Mouse (Mus musculus) layer of hippocampus, adult 2 months (tissue): ENCODE results near the gene Psmb4. TPM values are rescaled to one million over a fixed set of nuclear protein-coding genes. Genes with fewer than 3 reads are reported as not detected.

ENCODE experiments used
- DNase-seq, 2 experiments: peaks; one replicate each; pipeline ENCODE4 v3.0.0; 2022; ENCODE audit warnings: low spot score in 2 of 2
- H3K27ac ChIP-seq: fragments of 200-600 bp; 2 replicates; pipeline ENCODE4 v1.8.1; 2022
- H3K4me3 ChIP-seq: fragments of 200-600 bp; 2 replicates; pipeline ENCODE4 v1.8.1; 2022; ENCODE audit warnings: mild to moderate bottlenecking
- CTCF ChIP-seq: fragments of 200-600 bp; conservative IDR thresholded peaks from 2 replicates; pipeline ENCODE4 v1.8.1; 2022; ENCODE audit warnings: antibody characterized with exemption, mild to moderate bottlenecking, moderate library complexity
- total RNA-seq, 2 experiments: library from RNA; stranded (reverse); gene quantifications; 2 replicates each; pipeline ENCODE4 v1.2.3; 2021

Gene Psmb4
- total RNA-seq, 2 experiments from 2014 or later = 272 to 281 TPM

GRCm38 (mm10) chr3:94878618-94879017, 8.1 kb downstream of the Psmb4 start:
- Histone ChIP-seq H3K4me3 (no peak overlapping the region), H3K27ac (no peak overlapping the region)
- no peak for TF ChIP-seq CTCF
- DNase-seq = no peak

- no peak for DNase-seq
- no peak for TF ChIP-seq CTCF
- Histone ChIP-seq H3K4me3 (no peak overlapping the region), H3K27ac (no peak overlapping the region)
These were observed 17.8 kb downstream of the Psmb4 start for GRCm38 (mm10) chr3:94869011-94869410.

GRCm38 (mm10) chr3:94859471-94859870, 27.3 kb downstream of the Psmb4 start:
- DNase-seq = no peak
- TF ChIP-seq CTCF = no peak
- no peak overlapping the region for H3K4me3 ChIP-seq
- no peak overlapping the region for H3K27ac ChIP-seq

GRCm38 (mm10) chr3:94852215-94852614, 34.5 kb downstream of the Psmb4 start:
- no peak for TF ChIP-seq CTCF
- no peak for DNase-seq
- Histone ChIP-seq H3K4me3 (no peak overlapping the region), H3K27ac (no peak overlapping the region)

GRCm38 (mm10) chr3:94851731-94852130, 35.0 kb downstream of the Psmb4 start:
- no peak for DNase-seq
- Histone ChIP-seq H3K4me3 (no peak overlapping the region), H3K27ac (no peak overlapping the region)
- TF ChIP-seq CTCF = no peak

- Histone ChIP-seq H3K4me3 (no peak overlapping the region), H3K27ac (no peak overlapping the region)
- peak; percentile 85 for TF ChIP-seq CTCF
- DNase-seq = peak; percentile 37 to 64
These were observed 37.4 kb downstream of the Psmb4 start for GRCm38 (mm10) chr3:94849338-94849737.

- Histone ChIP-seq H3K4me3 (no peak overlapping the region), H3K27ac (no peak overlapping the region)
- no peak for TF ChIP-seq CTCF
- no peak for DNase-seq
These were observed 39.4 kb downstream of the Psmb4 start for GRCm38 (mm10) chr3:94847382-94847781.

- TF ChIP-seq CTCF = no peak
- Histone ChIP-seq H3K4me3 (peak overlapping the region; percentile 65), H3K27ac (peak overlapping the region; percentile 99)
- DNase-seq = no peak
These were observed 47.7 kb downstream of the Psmb4 start for GRCm38 (mm10) chr3:94839101-94839500.

GRCm38 (mm10) chr3:94838631-94839030, 48.1 kb downstream of the Psmb4 start:
- DNase-seq = no peak
- Histone ChIP-seq H3K27ac (peak overlapping the region; percentile 99), H3K4me3 (peak overlapping the region; percentile 65)
- TF ChIP-seq CTCF = no peak

- peak; percentile 88 to 91 for DNase-seq
- Histone ChIP-seq H3K27ac (peak overlapping the region; percentile 99), H3K4me3 (peak overlapping the region; percentile 65)
- no peak for TF ChIP-seq CTCF
These were observed 48.7 kb downstream of the Psmb4 start for GRCm38 (mm10) chr3:94837959-94838496.

- peak; percentile 96 to 98 for DNase-seq
- TF ChIP-seq CTCF = no peak
These were observed 49.4 kb downstream of the Psmb4 start, which contains the start of gene Pogz for GRCm38 (mm10) chr3:94837183-94837890. Gene Pogz, plus strand, starts transcription at chr3:94837567.

GRCm38 (mm10) chr3:94835396-94835795, 51.4 kb downstream of the Psmb4 start:
- H3K4me3 ChIP-seq = no peak overlapping the region
- H3K27ac ChIP-seq = no peak overlapping the region
- no peak for TF ChIP-seq CTCF
- DNase-seq = no peak

More at GRCm38 (mm10) chr3:94837183-94837890, 49.4 kb downstream of the Psmb4 start, which contains the start of gene Pogz:
- peak within 1 kb of the TSS; percentile 99 for H3K27ac ChIP-seq
- H3K4me3 ChIP-seq = peak within 1 kb of the TSS; percentile 74

Other genes starting within 250 kb of the Psmb4 start
- gene Gm10972, start 243.8 kb downstream of the Psmb4 start, total RNA-seq = not detected
- 1 to 10 TPM; 2.4 to 2.8 TPM for gene Tuft1, start 228.1 kb downstream of the Psmb4 start, total RNA-seq
- 1 to 10 TPM; 2.1 to 2.2 TPM for gene Selenbp2, start 193.4 kb downstream of the Psmb4 start, total RNA-seq
- 1 to 10 TPM; 3.7 TPM for gene Cgn, start 100.5 kb downstream of the Psmb4 start, total RNA-seq
- 10 to 100 TPM; 61.3 to 64.6 TPM for gene Pogz, start 49.4 kb downstream of the Psmb4 start, total RNA-seq
- gene Selenbp1, start 46.1 kb upstream of the Psmb4 start, total RNA-seq = 10 to 100 TPM; 10.3 to 10.5 TPM
- gene Rfx5, start 67.1 kb upstream of the Psmb4 start, total RNA-seq = 10 to 100 TPM; 23.9 to 24.6 TPM
- 10 to 100 TPM; 58.7 to 64.4 TPM for gene Pi4kb, start 87.8 kb upstream of the Psmb4 start, total RNA-seq
- gene Zfp687, start 128.5 kb upstream of the Psmb4 start, total RNA-seq = 10 to 100 TPM; 26.2 to 26.6 TPM
- gene Psmd4, start 155.7 kb upstream of the Psmb4 start, total RNA-seq = 100 to 1,000 TPM; 158 to 160 TPM
- gene Pip5k1a, start 220.0 kb upstream of the Psmb4 start, total RNA-seq = 10 to 100 TPM; 64.1 to 71.0 TPM
- 10 to 100 TPM; 43.5 to 46.1 TPM for gene Vps72, start 224.1 kb upstream of the Psmb4 start, total RNA-seq
- gene Tmod4, start 237.5 kb upstream of the Psmb4 start, total RNA-seq = under 1 TPM in 1 of 2 experiments, not detected in 1; 0.71 TPM
- 10 to 100 TPM; 50.4 to 57.5 TPM for gene Scnm1, start 247.1 kb upstream of the Psmb4 start, total RNA-seq
- gene Lysmd1, start 247.1 kb upstream of the Psmb4 start, total RNA-seq = 10 to 100 TPM; 16.4 to 16.7 TPM